Mouse (Mus musculus) T-helper 1 cell (primary cell): ENCODE measurements around the gene 1700017D01Rik.

Experiments
- in situ Hi-C: fragments of 300-600 bp; cut with MboI, MseI; formaldehyde crosslinking; loops from one replicate; pipeline ENCODE4 v1.15.1; 2025; ENCODE audit warnings: high pct_unique_total_duplicates

1700017D01Rik gene

GRCm38 (mm10) chr19:11048009-11048408 is 82.7 kb downstream of the 1700017D01Rik start:
- in situ Hi-C loops, result no loop called here
